Mouse (Mus musculus) embryonic stem cell, embryonic (primary cell): ENCODE measurements at regions not wholly inside any gene's neighbourhood (a gene's known extent, or its start where the extent isn't known, plus 50 kb on each side); places are given as distances from the start of the nearest gene placed in this dataset.

Source experiments
- CTCF ChIA-PET, 4 experiments: fragments of 300-600 bp in 2 of 4; fragments of 350-600 bp in 2 of 4; sonication (Branson Sonifier 250); formaldehyde crosslinking; loops; one replicate each; lab custom pipeline; 2022; ENCODE audit warnings: inconsistent platforms in 2 of 4; lab: Charles Lee
- POLR2A ChIA-PET, 4 experiments: fragments of 300-600 bp in 2 of 4; fragments of 350-600 bp in 2 of 4; sonication (Branson Sonifier 250); formaldehyde crosslinking; loops; one replicate each; lab custom pipeline; 2022; ENCODE audit warnings: antibody characterized with exemption in 4 of 4, inconsistent platforms in 1 of 4; lab: Charles Lee

DNA sequence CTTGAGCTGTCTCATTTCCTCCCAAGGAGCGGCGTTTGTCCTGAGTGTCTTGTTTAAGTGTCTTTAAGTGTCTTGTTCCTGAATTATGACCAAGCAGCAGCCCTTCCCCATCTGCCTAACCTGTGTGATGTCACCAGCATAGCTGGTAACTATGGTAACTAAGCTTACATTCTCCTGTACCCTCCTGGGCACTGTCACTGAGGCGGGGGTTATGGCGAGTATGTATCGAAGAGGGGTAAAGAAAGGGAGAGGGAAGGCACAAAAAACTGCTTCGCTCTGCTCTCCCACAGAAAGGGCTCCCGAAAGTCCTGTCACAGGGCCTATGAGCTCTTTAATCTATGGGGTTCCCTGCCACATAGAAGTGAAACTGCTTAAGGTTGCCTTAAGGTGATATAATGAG is 89.6 kb downstream of the Ppp4r2 start:
- ChIA-PET CTCF (no interaction called here), POLR2A (interaction anchor here in 1 of 4 experiments (0.8 kb wide), 1 partner anchor 276 kb away, joined by 3 read pairs; no protein-coding TSS in a partner anchor)

GRCm38 (mm10) chr6:100923686-100924085 is 90.3 kb downstream of the Ppp4r2 start:
- CTCF ChIA-PET: no interaction called here
- POLR2A ChIA-PET: interaction anchor here in 1 of 4 experiments (0.8 kb wide), 1 partner anchor 276 kb away, joined by 3 read pairs; no protein-coding TSS in a partner anchor

- CTCF ChIA-PET: interaction anchor here in 1 of 4 experiments (0.6 kb wide), 1 partner anchor 1180 kb away, joined by 3 read pairs; no protein-coding TSS in a partner anchor
- POLR2A ChIA-PET: no interaction called here
Observed at GRCm38 (mm10) chr6:100928791-100929758, 95.7 kb downstream of the Ppp4r2 start.

DNA sequence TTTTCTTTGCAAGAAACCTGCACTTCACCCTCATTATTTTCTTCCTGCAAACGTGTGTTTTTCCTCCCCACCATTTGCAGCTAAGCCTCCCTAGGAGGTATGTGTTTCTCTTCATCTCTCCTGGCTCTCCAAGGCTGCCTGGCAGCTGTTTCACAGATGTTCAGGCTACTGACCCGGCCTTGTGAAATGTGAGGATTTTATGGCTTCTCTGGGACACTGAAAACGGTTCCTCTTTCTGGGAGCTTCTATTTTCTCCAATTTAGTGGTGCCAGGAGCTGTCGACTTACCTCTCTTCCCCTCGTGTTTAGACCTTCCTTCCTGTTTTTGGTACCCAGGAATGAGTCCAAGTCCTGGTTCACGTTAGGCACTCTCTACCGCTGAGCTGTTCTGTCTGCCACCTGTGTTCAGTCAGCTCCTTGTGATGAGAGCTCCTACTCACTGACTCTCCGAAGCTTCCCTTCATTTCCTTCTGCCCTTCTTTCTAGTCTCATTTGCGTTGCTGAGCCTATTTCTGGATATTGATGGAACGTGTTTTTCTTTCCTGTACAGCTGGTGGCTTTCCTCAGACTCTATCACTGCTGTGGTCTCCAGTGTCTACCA is 96.4 kb downstream of the Ppp4r2 start:
- ChIA-PET POLR2A (no interaction called here), CTCF (no interaction called here)

GRCm38 (mm10) chr6:100930706-100931105 is 97.3 kb downstream of the Ppp4r2 start:
- POLR2A ChIA-PET: no interaction called here
- CTCF ChIA-PET: no interaction called here

- CTCF ChIA-PET: no interaction called here
- POLR2A ChIA-PET: no interaction called here
Observed at GRCm38 (mm10) chr6:100934424-100934823, 101.0 kb downstream of the Ppp4r2 start.

DNA sequence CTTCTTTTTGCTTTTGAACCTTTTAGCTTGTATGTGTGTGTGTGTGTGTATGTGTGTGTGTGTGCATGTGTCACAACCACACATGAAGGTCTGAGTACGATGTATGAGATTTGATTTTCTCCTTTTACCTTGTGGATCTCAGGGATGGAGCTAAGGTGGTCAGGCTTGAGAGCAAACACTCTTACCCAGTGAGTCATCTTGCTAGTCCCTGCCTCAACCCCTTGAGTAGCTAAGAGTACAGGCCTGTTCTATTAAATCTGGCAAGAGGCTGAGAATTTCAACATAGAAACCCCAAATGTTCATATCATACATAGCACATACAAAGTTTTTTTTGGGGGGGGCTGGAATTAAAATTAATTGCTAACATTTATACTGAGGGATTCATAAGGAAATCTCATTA is 104.4 kb downstream of the Ppp4r2 start:
- ChIA-PET CTCF (no interaction called here), POLR2A (no interaction called here)

DNA sequence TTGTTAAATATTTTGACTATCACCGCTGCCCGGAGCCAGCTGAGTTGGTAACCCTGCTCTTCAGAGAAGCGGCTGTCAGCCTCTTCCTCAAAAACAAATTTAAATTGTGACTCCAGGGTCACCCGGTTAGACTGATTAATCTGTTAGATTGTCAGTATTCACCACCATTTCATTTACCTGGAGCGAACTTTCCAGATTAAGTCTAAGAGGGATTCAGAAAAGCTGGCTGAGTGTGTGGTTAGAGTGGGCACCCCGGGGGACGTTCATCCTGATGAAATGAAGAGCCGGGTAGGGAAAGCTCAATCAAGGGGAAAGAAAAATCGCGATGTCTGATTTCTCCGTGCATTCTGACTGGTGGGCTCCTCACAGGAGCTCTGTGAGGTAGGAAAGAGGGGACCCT is 105.0 kb downstream of the Ppp4r2 start:
- ChIA-PET CTCF (no interaction called here), POLR2A (no interaction called here)

- CTCF ChIA-PET: no interaction called here
Observed at GRCm38 (mm10) chr6:100939042-100939441, 105.6 kb downstream of the Ppp4r2 start.

DNA sequence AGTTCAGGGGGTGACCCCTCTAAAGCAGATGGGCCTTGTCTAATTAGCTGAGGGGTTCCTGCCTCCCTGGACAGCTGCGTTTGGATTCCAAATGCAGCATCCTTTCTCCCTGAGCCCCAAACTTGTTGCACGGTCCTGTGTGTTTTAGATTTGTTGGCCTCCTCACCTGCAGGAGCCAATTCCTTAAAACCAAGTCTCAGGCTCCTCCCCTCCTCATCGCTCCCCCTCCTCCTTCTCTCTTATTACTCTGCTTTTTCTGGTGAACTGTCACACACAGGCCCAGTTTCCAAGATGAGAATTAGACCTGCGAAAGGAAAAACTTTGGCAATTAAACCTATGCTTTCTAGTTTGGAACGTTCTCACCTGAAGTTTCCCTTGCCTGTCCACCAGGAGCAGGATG is 106.3 kb downstream of the Ppp4r2 start:
- ChIA-PET POLR2A (no interaction called here), CTCF (no interaction called here)

More at GRCm38 (mm10) chr6:100939042-100939441, 105.6 kb downstream of the Ppp4r2 start:
- POLR2A ChIA-PET: no interaction called here

GRCm38 (mm10) chr6:100941686-100942085 is 108.3 kb downstream of the Ppp4r2 start:
- ChIA-PET CTCF (interaction anchor here in 1 of 4 experiments (0.5 kb wide), 1 partner anchor 34 kb away, joined by 4 read pairs; no protein-coding TSS in a partner anchor), POLR2A (no interaction called here)

GRCm38 (mm10) chr6:100942956-100943355 is 109.5 kb downstream of the Ppp4r2 start:
- ChIA-PET CTCF (no interaction called here), POLR2A (no interaction called here)

DNA sequence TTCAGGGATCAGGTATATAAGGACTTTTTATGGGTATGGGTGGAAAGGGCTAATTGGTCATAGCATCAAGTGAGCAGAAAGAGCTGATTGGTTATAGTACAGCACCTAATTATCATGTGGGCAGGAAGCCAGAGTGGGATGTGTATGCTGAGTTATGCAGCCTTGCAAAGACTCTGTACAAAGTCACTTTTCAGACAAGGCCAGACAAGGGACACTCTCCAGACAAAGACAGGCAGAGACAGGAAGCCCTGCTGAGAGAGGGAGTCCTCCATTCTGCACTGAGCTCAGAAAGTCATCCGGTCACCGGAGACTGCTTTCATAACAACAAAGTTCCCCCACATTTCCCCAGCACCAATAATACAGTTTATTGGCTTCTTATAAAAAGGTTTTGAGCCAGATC is 112.4 kb downstream of the Ppp4r2 start:
- ChIA-PET POLR2A (no interaction called here), CTCF (no interaction called here)

DNA sequence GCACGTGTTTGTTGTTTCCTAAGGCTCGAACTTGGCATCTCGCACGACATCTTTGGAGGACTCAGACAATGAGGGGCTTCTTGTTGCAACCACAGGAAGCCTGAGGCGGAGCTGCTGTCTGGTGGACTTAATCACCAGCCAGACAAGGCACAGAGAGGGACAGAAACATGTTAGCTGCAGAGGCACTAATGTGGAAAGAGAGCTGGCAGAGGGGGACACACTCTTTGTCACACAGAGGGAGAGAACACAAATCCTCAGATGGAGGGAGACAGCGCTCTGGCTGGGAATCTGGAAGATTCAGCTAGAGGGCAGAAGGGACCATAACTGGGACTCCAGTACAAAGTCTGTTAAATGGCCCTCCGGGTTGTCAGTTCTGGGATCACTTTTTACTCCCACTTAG is 114.9 kb downstream of the Ppp4r2 start:
- POLR2A ChIA-PET: no interaction called here
- CTCF ChIA-PET: no interaction called here

- CTCF ChIA-PET: no interaction called here
- POLR2A ChIA-PET: no interaction called here
Observed at GRCm38 (mm10) chr6:100951646-100952045, 118.2 kb downstream of the Ppp4r2 start.

GRCm38 (mm10) chr6:100952470-100952869 is 119.0 kb downstream of the Ppp4r2 start:
- POLR2A ChIA-PET: interaction anchor here in 1 of 4 experiments (0.5 kb wide), 1 partner anchor 227 kb away, joined by 3 read pairs; no protein-coding TSS in a partner anchor
- CTCF ChIA-PET: interaction anchor here in 1 of 4 experiments (1.0 kb wide), 1 partner anchor 245 kb away, joined by 3 read pairs; no protein-coding TSS in a partner anchor

DNA sequence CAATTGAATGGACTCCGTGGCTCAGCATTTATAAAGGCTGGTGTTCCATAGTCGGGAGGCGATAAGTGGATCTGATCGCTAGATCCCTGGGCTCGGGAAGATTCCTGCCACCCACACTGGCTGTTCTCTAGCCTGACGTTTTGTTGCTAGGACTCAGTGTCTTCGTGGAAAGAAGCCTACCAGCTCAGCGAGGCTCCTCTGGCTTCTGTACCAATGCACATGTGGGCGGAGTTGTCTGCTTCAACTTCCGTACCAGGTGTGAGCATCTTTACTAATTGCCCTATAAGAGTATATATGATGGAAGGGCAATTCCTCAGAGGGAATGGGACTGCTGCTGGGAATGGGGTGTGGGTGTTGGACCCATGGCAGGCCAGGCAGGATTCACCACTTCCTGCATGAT is 121.1 kb downstream of the Ppp4r2 start:
- CTCF ChIA-PET: no interaction called here
- POLR2A ChIA-PET: no interaction called here

- ChIA-PET POLR2A (no interaction called here), CTCF (interaction anchor here in 1 of 4 experiments (0.6 kb wide), 1 partner anchor 101 kb away, joined by 4 read pairs; no protein-coding TSS in a partner anchor)
Observed at GRCm38 (mm10) chr6:100966481-100966880, 133.1 kb downstream of the Ppp4r2 start.

DNA sequence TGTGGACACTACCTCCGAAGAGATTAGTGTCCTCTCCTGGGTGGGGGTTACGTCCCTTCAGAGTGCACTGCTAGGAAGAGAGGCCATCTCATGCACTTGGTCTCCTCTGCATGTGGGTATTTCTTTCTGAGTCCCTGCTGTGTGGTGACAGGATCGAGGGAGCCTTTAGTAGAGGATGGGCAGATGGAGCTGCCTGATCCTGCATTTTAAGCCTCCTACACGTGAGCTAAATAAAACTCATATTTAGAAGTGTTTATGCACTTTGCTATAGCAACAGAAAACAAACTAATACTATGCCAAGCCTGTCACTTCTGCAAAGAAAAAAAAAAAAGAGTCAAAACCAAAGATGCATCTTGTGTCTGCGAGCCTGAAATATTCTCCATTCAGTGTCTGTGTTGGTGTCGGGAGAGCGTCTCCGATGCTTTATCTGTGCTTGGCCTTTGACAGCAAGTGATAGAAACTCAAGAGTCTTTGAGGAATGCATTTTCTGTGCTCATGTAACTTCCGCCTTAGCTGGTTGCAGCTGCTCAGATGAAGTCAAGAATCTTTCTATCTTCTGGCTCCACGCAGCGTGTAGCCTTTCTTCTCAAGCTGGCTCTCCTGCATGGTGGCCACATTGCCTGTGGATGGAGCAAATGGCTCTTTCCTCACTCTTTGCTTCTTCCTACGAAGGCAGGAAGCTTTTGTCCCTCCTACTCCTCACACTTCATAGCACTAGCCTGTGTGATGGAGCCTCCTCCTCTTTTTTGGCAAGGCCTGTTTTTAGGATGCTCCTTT is 134.8 kb downstream of the Ppp4r2 start:
- ChIA-PET POLR2A (interaction anchor here in 1 of 4 experiments (0.7 kb wide), 1 partner anchor 299 kb away, joined by 3 read pairs; no protein-coding TSS in a partner anchor), CTCF (no interaction called here)
